Mouse (Mus musculus): Measurements from ENCODE around the gene Hoxa3.

- no peak for TF ChIP-seq GATA1 (IDR thresholded peaks at IDR 0.05; ENCODE audit: low read length)
- TF ChIP-seq TAL1 (IDR thresholded peaks at IDR 0.05; ENCODE audit: low read length): no peak
Measured at GRCm38 (mm10) chr6:52214271-52214670, 1.1 kb upstream of the Hoxa3 start.

All from erythroblast, embryonic 14.5 days (primary cell).